Mouse (Mus musculus) midbrain, embryonic 12.5 days (tissue): ENCODE results near the gene Rpusd2. TPM values are rescaled to one million over a fixed set of nuclear protein-coding genes. Genes with fewer than 3 reads are reported as not detected.

Experiments
- ATAC-seq: fragments of 200-750 bp; cut with Nextera tagmentation; 2 replicates; pipeline ENCODE4 v1.8.0; 2017; ENCODE audit warnings: low read depth, moderate TSS enrichment, moderate library complexity; ENCODE audit not compliant: low FRiP score
- H3K27ac ChIP-seq: fragments of 300-500 bp; sonication (generic); replicated peaks from 2 replicates; pipeline ENCODE4 v1.5.1; 2016; ENCODE audit warnings: mild to moderate bottlenecking
- H3K27me3 ChIP-seq: fragments of 300-500 bp; sonication (generic); 2 replicates; pipeline ENCODE4 v1.6.1; 2016; ENCODE audit warnings: mild to moderate bottlenecking
- H3K36me3 ChIP-seq: fragments of 300-500 bp; sonication (generic); 2 replicates; pipeline ENCODE4 v1.6.1; 2016
- H3K4me1 ChIP-seq: fragments of 300-500 bp; sonication (generic); 2 replicates; pipeline ENCODE4 v1.6.1; 2016
- H3K4me2 ChIP-seq: fragments of 300-500 bp; sonication (generic); replicated peaks from 2 replicates; pipeline ENCODE4 v1.6.1; 2016; ENCODE audit warnings: mild to moderate bottlenecking, moderate library complexity
- H3K4me3 ChIP-seq: fragments of 300-500 bp; sonication (generic); 2 replicates; pipeline ENCODE4 v1.5.1; 2016; ENCODE audit warnings: mild to moderate bottlenecking
- H3K9ac ChIP-seq: fragments of 300-500 bp; sonication (generic); replicated peaks from 2 replicates; pipeline ENCODE4 v1.6.1; 2016; ENCODE audit warnings: mild to moderate bottlenecking, moderate library complexity
- H3K9me3 ChIP-seq: fragments of 300-500 bp; sonication (generic); 2 replicates; pipeline ENCODE4 v1.6.1; 2016; ENCODE audit warnings: mild to moderate bottlenecking
- WGBS: fragments of 180-500 bp; shearing (Covaris S2); methylation state at CpG from one replicate; pipeline ENCODE4 v1.1.7; 2016; 5-methylcytosine and 5-hydroxymethylcytosine counted together
- polyA plus RNA-seq: library from polyadenylated mRNA; unstranded; fragments of >200 nt; fragmentation: Nextera tagmentation; extraction: Ambion mirVana; gene quantifications from 2 replicates; pipeline ENCODE4 v1.2.1, GENCODE M21; 2016

Gene Rpusd2
- polyA plus RNA-seq, 1 experiment from 2014 or later: 7.4 TPM

- Histone ChIP-seq H3K9ac (no peak overlapping the region), H3K4me2 (no peak overlapping the region), H3K4me3 (no peak overlapping the region), H3K9me3 (no peaks in the 10 kb centered on the region), H3K27me3 (no peaks in the 10 kb centered on the region), H3K4me1 (peaks cover 4% of the 10 kb centered on the region), H3K27ac (no peak overlapping the region), H3K36me3 (peaks cover 32% of the 10 kb centered on the region)
- 52% methylated on average over 4 of the region's 4 CpGs for WGBS
- ATAC-seq: no peak
Observed at GRCm38 (mm10) chr2:119040882-119041281, 6.3 kb downstream of the Rpusd2 start.

GRCm38 (mm10) chr2:119045163-119045562 lies 10.6 kb downstream of the Rpusd2 start:
- Histone ChIP-seq H3K36me3 (0 out of 2 replicates have a peak, but pooled peaks cover 3% of the 10 kb centered on the region), H3K4me2 (no peak overlapping the region), H3K9me3 (no peaks in the 10 kb centered on the region), H3K4me1 (peaks cover 13% of the 10 kb centered on the region), H3K4me3 (no peak overlapping the region), H3K27ac (no peak overlapping the region), H3K27me3 (no peaks in the 10 kb centered on the region), H3K9ac (no peak overlapping the region)
- no peak for ATAC-seq
- WGBS: 76% methylated on average over 2 of the region's 2 CpGs

GRCm38 (mm10) chr2:119046649-119047611 lies 12.3 kb downstream of the Rpusd2 start, which contains the start of gene Knl1:
Knl1 (plus strand) TSS chr2:119047119.
- H3K4me2 ChIP-seq: peak within 1 kb of the TSS; percentile 58
- 0 out of 2 replicates have a peak, but pooled peaks cover 3% of the 10 kb centered on the region for H3K36me3 ChIP-seq
- peak within 1 kb of the TSS; percentile 88 for H3K27ac ChIP-seq
- H3K4me1 ChIP-seq: peaks cover 13% of the 10 kb centered on the region
- under 1% methylated on average over 73 of the region's 77 CpGs for WGBS
- peak; percentile 97 for ATAC-seq
- no peaks in the 10 kb centered on the region for H3K27me3 ChIP-seq
- no peaks in the 10 kb centered on the region for H3K9me3 ChIP-seq
- H3K4me3 ChIP-seq: peak within 1 kb of the TSS; percentile 81
- peak within 1 kb of the TSS; percentile 65 for H3K9ac ChIP-seq

DNA sequence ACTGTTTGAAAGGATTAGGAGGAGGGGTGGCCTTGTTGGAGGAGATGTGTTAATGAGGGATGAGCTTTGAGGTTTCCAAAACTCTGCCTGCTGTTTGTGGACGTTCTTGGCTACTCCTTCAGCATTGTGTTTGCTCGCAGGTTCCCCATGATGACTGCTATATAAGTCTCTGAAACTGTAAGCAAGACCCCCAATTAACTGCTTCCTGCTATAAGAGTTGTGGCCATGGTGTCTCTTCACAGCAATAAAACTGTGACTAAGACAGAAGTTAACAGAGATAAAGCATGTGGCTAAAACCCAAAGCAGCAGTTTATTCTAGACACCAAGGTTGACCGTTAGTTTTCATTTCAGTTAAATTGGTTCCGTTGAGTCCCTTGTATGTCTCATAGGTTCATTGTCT lies 13.3 kb downstream of the Rpusd2 start:
- ATAC-seq: no peak
- Histone ChIP-seq H3K27me3 (no peaks in the 10 kb centered on the region), H3K9ac (peak overlapping the region; percentile 65), H3K4me3 (peak overlapping the region; percentile 81), H3K27ac (no peak overlapping the region), H3K4me2 (peak overlapping the region; percentile 58), H3K4me1 (peaks cover 13% of the 10 kb centered on the region), H3K36me3 (no peaks in the 10 kb centered on the region), H3K9me3 (no peaks in the 10 kb centered on the region)
- WGBS: 26% methylated on average over 4 of the region's 4 CpGs

DNA sequence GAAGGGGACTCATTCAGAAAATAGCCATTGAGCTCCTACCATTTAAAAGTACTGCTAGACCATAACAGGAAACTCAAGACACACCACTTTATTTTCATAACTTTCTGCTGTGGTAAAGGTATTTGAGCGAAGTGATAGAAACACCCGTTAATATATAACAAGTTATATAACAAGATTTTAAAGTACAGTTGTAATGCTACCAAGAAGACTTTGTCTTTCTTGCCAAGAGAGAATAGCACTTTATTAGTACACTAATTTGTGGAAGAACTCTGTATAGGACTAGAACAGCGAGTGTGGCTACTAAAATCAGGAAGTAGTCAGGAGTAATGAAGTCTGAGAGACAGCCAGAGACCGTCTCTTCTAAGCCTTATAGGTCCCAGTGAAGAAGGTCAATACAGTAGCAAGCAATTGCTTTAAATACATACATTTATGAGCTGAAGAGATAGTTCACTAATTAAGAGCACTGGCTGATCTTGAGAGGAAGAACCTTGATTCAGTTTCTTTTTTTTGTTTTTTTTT lies 15.6 kb downstream of the Rpusd2 start:
- H3K9me3 ChIP-seq: no peaks in the 10 kb centered on the region
- H3K4me2 ChIP-seq: no peak overlapping the region
- H3K27ac ChIP-seq: no peak overlapping the region
- H3K4me3 ChIP-seq: no peak overlapping the region
- peaks cover 13% of the 10 kb centered on the region for H3K4me1 ChIP-seq
- H3K27me3 ChIP-seq: no peaks in the 10 kb centered on the region
- no peak overlapping the region for H3K9ac ChIP-seq
- 97% methylated on average over 4 of the region's 4 CpGs for WGBS
- no peaks in the 10 kb centered on the region for H3K36me3 ChIP-seq
- ATAC-seq: no peak

DNA sequence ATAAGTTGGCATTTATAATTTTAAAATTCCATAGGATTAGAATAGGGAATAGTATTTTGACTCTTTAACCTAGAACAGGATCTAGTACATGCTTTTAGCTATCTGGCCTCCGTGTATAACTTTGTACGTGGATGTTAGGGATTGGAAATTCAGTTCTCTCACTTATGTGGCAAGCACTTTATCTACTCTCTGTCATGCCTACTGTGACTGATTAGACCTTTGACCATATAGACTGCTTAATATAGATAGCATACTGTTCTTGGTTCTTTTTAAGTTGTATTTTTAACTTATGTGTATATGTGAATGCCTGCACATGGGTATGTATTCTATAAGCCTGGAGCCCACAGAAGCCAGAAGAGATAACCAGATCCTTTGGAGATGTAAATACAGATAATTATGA lies 25.5 kb downstream of the Rpusd2 start:
- Histone ChIP-seq H3K27ac (no peak overlapping the region), H3K27me3 (no peaks in the 10 kb centered on the region), H3K4me2 (no peak overlapping the region), H3K4me3 (no peak overlapping the region), H3K36me3 (peaks cover 23% of the 10 kb centered on the region; the same call in 1 of the 2 replicates), H3K9me3 (no peaks in the 10 kb centered on the region), H3K4me1 (no peaks in the 10 kb centered on the region), H3K9ac (no peak overlapping the region)
- ATAC-seq: no peak
- WGBS: 99% methylated on average over 2 of the region's 2 CpGs

DNA sequence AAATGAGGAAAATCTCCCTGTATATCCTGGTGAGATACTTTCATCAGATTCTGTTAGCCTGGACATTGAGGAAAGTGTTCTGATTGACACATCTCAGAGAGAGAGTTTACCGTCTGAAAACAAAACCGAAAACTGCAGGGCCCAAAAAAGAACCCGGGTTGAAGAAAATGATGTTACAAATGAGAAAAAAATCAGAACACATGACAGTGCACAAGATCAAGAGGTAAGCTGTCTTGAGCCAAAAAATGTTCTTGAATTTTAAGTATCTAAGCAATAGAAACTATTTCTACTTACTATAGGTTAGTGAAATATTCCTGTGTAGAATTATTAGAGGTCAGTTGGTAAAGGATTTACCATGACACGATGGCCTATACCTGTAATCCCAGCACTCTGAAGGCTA lies 37.8 kb downstream of the Rpusd2 start:
- Histone ChIP-seq H3K4me2 (no peak overlapping the region), H3K4me1 (no peaks in the 10 kb centered on the region), H3K9ac (no peak overlapping the region), H3K9me3 (no peaks in the 10 kb centered on the region), H3K36me3 (peaks cover 26% of the 10 kb centered on the region), H3K27me3 (no peaks in the 10 kb centered on the region), H3K4me3 (no peak overlapping the region), H3K27ac (no peak overlapping the region)
- WGBS: 94% methylated on average over 4 of the region's 4 CpGs
- ATAC-seq: no peak

GRCm38 (mm10) chr2:119086156-119086555 lies 51.6 kb downstream of the Rpusd2 start:
- H3K9me3 ChIP-seq: no peaks in the 10 kb centered on the region
- H3K4me3 ChIP-seq: no peak overlapping the region
- H3K4me2 ChIP-seq: no peak overlapping the region
- no peak for ATAC-seq
- no peak overlapping the region for H3K27ac ChIP-seq
- no peaks in the 10 kb centered on the region for H3K4me1 ChIP-seq
- 90% methylated on average over 2 of the region's 2 CpGs for WGBS
- H3K9ac ChIP-seq: no peak overlapping the region
- no peaks in the 10 kb centered on the region for H3K27me3 ChIP-seq
- H3K36me3 ChIP-seq: peaks cover 23% of the 10 kb centered on the region

Other genes with a start within 250 kb of the Rpusd2 start
- 134 and 147 TPM in 2 replicates for gene Knstrn, start 220.8 kb upstream of the Rpusd2 start, polyA plus RNA-seq
- 49.0 and 55.2 TPM in 2 replicates for gene Ivd, start 172.8 kb upstream of the Rpusd2 start, polyA plus RNA-seq
- gene Bahd1, start 134.4 kb upstream of the Rpusd2 start, polyA plus RNA-seq: 6.4 and 6.7 TPM in 2 replicates
- gene Chst14, start 108.3 kb upstream of the Rpusd2 start, polyA plus RNA-seq: 14.5 and 19.5 TPM in 2 replicates
- gene Ccdc32, start 5.4 kb upstream of the Rpusd2 start, polyA plus RNA-seq: 26.1 and 28.2 TPM in 2 replicates
- gene Knl1, start 12.3 kb downstream of the Rpusd2 start, polyA plus RNA-seq: 60.3 and 61.9 TPM in 2 replicates
- 46.3 and 51.3 TPM in 2 replicates for gene Rad51, start 78.0 kb downstream of the Rpusd2 start, polyA plus RNA-seq
- gene Rmdn3, start 122.2 kb downstream of the Rpusd2 start, polyA plus RNA-seq: 43.8 and 47.5 TPM in 2 replicates
- 2.7 and 3.3 TPM in 2 replicates for gene Gchfr, start 133.0 kb downstream of the Rpusd2 start, polyA plus RNA-seq
- 0.85 and 1.2 TPM in 2 replicates for gene Gm14137, start 139.7 kb downstream of the Rpusd2 start, polyA plus RNA-seq
- gene Zfyve19, start 173.8 kb downstream of the Rpusd2 start, polyA plus RNA-seq: 44.9 and 53.6 TPM in 2 replicates
- gene Dnajc17, start 174.0 kb downstream of the Rpusd2 start, polyA plus RNA-seq: 24.7 and 26.8 TPM in 2 replicates
- not detected in 2 replicates for gene Ppp1r14d, start 195.1 kb downstream of the Rpusd2 start, polyA plus RNA-seq
- gene Spint1, start 202.6 kb downstream of the Rpusd2 start, polyA plus RNA-seq: 0.98 and 1.5 TPM in 2 replicates
- 3.9 and 4.7 TPM in 2 replicates for gene Rhov, start 236.5 kb downstream of the Rpusd2 start, polyA plus RNA-seq